Mouse (Mus musculus) granulocyte monocyte progenitor cell, adult 5-6 weeks (primary cell): ENCODE results near the gene Catsperz. TPM values are rescaled to one million over a fixed set of nuclear protein-coding genes. Genes with fewer than 3 reads are reported as not detected.
A peak's percentile ranks its signal among the peaks of the same experiment; 100 is the strongest.
"Not testable (repeated sequence)": the region's sequence is repeated elsewhere in the genome, so short reads cannot be mapped to it uniquely, and the experiment has no call there.

Experiments used
- ATAC-seq: replicated peaks from 2 replicates; pipeline ENCODE4 v1.8.0; 2016; ENCODE audit warnings: mild to moderate bottlenecking, moderate TSS enrichment, inconsistent platforms; ENCODE audit not compliant: poor library complexity, severe bottlenecking
- total RNA-seq, 2 experiments: library from RNA; stranded (forward) in 1 of 2; stranded (reverse) in 1 of 2; fragments of 200-712, 200-1000 nt in 1 of 2; fragments of >200 nt in 1 of 2; fragmentation: Nextera tagmentation in 1 of 2; gene quantifications; 2 replicates each; pipeline ENCODE4 v1.2.3; 2014 to 2017

The Catsperz gene
- total RNA-seq, 2 experiments from 2014 or later, result 3.0 to 4.5 TPM

DNA sequence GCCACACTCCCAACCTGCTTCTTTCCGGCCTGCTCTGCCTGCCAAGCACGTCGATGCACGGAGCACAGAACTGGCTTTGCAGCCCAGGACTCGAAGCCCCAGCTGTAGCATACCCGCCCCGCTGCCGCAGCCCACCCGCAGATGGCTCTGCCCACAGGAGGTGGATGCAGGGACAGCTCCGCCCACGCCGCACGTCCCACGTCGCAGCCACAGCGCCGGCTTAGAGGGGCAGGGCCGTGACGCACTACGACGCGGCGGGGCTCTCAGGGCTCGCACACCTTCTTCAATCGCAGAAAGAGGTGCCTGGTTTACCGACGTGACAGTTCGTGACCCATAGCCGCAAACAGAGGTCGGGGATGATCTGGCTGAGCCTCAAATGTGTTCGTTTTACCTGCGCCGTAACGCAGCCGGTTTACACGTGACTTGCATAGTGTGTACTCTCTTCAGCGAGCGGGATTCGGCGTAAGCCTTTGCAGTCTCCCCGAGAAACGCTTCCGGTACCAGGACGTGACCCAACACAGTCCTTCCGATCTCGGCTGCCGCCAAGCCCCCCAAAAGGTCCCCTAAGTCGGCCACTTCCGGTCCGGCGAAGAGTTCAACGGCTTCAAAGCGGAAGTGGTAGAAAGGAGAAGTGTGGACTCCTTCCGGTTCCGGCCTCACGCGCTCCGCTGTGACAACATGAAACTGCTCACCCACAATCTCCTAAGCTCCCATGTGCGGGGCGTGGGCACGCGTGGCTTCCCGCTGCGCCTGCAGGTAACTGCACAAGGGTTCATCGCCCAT lies 15.5 kb downstream of the Catsperz start, which contains the start of the genes Trmt112 and Prdx5:
Trmt112 (plus strand) TSS at position 192 of the 783 bp plus-strand sequence.
Prdx5 (minus strand) TSS at position 600 of the 783 bp plus-strand sequence.
- peak; percentile 74 for ATAC-seq

DNA sequence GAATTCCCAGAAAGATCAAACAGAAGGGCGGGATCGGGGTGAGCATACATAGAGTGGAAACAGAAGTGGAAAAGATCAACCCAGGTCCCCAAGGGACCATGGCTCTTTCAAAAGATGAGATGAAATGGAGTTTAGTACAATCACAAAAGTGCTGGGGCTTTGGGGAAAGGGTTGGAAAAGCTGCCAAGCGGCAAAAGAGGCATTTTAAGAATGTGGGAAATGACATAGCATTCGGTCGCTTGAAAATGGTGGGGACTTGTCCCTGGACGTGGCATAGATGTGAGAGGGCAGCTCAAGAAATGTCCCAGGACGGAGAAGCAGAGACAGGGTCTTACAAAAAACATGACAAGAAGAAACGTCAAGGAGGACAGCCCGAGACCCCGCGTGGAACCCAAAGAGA lies 16.2 kb downstream of the Catsperz start:
- no peak for ATAC-seq

DNA sequence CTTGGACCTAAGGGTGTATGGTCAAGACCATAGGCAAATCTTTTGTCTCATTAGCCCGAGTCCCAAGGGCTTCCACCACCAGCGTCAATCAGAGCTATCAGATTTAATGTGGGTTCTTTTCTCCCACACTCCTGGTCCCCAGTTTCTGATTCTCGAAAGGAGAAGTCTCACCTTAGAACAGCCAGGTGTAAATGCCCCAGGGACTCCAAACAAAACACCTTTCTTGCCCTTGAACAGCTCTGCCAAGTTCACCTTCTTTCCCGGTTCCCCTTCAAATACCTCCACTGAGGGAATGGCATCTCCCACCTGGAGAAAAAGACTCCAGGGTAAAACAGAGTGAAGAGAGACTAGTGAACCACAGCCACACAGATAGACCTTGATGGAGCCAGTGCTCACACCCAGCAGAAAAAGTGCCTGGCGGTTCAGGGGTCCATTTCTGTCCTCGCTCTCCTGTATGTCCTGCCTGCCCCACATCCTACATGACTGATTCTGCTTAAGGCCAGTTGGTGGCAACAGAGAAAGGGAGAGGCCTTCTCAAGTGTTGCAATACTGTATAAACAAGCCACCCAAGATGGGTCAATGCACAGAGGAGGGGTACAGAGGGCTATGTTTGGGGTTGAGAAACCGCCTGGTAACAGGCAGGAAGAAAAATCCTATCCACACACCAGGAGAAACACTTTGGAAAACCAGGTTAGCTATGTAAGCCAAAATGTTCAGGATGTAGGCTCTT lies 17.2 kb downstream of the Catsperz start:
- ATAC-seq, result peak; percentile 27; the same call in 1 of the 2 replicates

DNA sequence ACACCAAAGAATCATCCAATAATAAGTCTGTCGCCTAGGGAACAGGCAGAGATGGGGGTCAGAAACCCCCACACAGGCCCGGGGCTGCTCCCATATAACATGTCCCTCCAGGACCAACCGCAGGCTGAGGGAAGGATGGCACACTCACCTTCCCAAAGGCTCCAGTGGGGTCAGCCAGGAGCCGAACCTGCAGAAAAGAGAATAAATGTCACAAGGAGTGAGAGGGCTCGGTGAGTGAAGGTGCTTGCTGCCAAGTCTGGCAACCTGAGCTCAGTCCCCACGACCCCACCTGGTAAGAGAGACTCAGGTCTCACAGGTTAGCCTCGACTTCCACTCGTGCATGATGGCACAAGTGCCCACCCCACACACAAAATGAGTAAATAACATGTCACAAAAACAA lies 18.1 kb downstream of the Catsperz start:
- no peak for ATAC-seq

DNA sequence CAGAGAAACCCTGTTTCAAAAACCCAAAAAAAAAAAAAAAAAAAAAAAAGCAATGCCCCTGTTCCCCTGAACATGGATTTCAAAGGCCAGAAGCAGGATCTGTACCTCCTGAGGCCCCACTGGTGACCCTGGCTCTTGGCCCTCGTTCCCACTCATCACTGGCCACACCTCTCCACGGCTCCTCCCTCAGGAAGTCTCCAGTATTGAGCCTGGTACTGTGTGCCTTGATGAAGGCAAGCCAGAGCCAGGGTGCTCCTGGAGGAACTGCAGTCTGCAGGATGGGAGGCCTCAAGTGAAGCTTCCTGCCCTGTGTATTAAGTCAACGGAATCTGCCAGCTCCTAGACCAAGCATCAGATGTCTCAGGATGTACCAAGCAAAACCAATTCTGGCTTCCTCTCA lies 19.0 kb downstream of the Catsperz start:
- no peak for ATAC-seq

DNA sequence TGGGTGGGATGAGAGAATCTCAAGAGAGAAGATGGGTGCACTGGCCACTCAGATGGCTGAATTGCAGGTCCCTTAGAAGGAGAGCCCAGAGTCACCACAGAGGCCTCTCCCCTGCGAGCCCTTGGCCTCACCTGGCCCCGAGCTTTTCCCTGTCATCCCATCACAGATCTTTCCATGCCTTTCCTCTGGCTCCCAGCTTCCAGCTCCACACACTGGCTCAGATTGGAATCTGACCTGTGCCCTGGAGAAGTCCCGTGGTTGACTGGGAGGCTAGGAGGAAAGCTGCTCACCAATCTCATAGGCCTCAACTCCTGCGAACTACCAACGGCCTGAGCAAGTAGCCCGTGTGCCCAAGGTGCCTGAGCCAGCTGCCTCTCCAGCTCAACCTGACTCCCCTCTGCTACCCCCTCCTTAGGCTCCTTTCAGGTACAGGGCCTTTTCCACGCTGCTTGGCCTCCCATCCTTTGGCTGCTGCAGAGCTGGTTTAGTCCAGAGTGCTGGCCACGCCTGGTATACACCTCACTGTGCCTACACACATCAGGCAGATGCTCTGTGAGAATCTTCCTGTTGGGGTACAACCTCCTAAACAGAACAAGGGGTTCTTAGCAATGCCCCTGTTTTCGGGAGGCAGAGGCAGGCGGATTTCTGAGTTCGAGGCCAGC lies 19.6 kb downstream of the Catsperz start:
- ATAC-seq, result no peak

DNA sequence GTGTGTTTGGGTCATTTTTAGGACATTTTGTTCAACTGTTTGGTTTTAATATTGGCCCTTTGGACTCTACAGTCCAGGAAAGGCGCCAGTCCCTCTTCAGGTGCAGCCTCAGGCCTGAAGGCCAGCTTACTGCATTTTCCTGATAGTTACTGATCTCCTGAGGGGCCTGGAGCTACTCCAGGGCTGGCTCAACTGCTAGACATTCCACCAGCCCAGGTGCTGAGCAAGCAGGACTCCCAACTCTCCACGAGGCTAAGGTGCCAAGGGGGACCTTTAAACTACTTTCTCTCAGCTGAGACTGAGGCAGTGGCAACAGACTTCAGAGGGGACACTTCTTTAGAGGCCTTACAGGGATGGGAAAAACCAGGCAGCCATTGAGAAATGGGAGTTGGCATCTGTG lies 20.3 kb downstream of the Catsperz start:
- ATAC-seq, result no peak

DNA sequence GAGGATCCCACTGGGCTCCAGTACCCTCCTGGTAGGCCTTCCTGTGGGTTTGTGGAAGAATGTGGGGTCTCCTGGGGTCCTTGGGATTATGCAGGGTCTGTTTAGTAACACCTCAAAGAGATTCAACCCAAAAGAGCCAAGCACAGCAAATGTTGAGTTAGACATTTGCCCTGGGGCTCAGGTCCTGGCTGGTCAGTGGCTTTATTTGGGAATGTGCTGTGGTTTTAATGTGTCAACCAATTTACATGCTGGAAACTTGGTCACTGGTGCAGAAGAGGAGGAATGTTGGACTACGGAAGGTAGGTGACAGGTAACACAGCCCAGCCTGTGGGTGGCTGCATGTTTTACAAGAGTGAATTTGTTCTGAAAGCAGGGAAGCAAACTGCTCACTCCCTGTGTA lies 22.1 kb downstream of the Catsperz start:
- no peak for ATAC-seq

DNA sequence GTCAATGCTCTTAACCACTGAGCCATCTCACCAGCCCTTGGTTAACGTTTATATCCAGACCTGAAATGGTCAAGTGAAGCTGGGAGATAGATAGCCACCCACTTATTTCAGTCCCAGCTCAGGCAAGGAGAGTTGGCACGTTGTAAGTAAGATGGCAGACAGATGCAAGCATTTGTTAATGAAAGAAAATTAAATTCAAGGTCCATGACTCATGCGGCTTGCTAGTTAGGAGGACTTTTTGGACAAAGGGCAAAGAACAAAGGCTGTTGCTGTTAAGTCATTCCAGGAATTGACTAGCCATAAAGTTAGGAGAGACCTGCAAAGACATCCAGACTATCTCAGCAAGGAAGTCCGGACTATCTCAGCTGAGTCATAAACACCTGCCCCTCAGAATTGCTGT lies 25.5 kb downstream of the Catsperz start:
- ATAC-seq, result no peak

DNA sequence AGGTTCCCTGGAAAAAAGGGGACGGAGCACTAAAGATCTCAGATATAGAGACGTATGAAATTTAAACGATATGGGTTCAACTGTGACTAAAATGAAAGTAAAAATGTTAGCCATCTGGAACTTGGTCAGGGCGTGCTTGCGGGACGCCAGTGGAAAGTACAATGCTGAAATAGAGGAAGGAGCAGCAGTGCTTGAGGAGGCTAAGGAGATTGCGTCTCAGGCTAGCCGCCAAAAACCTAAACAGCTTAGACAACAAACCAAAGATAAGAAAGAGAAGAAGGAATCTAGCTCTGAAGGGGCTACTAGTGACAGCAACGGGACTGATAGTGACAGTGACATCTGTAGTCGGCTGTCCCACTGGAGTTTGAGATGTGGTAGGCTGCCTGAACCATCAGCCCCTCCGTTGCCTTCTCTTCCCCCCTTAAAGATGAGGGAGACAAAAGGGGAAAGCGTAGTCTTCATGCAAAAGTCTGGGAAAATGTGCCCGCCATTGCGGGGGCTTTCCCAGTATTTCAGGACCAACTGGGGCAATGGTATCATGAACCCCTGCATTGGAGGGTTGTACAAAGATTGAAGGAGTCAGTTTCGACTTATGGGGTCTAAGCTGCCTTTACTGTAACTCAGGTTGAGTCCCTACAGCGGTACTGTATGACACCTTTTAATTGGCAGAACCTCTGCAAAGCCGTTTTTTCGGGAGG lies 29.4 kb downstream of the Catsperz start:
- ATAC-seq, result not testable (repeated sequence)

DNA sequence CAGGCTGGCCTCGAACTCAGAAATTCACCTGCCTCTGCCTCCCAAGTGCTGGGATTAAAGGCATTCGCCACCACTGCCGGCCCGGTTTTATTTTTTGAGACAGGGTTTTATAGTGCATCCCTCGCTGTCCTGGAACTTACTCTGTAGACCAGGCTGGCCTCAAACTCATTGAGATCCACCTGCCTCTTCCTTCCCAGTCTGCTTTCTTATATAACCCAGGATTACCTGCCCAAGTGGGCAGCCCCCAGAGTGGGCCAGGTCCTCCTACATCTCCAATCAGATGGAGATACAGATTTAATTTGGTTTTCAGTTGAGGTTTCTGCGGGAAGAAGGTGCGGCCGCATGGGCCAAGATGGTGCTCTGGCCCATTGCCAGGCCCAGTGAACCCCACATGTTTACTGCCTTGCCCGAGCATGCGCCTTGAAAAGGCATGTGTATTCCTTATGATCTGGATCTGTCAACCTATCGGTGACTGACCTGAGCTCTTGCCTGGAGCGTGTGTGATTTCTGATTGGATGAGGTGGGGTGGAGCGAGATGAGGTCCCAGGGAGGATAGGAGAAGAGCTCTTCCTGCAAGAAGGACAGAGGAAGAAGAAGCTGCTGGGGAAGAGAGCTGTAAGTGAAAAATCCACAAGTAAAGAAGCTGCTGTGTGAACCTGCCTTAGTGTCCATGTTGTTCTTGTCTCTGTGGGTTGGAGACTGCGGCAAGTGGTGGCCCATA lies 31.3 kb downstream of the Catsperz start:
- ATAC-seq, result no peak

DNA sequence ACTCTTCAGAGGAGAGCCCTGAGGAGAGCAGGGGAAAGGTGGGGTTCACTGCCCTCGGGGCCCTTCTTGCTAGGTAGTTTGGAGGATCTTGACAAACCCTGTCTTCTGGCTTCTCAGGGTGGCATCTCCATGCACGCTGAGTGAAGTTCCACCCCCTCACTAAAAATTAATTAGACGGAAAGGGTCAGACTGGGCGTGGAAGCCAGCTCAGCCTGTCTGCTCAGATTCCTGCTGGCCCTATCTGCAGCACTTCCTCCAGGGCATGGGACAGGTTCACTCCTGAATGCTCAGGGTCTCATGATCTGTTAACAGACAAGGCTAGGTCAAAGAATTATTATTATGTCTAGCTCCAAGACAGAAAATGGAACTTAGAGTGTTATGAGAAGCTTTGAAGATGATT lies 32.7 kb downstream of the Catsperz start:
- no peak for ATAC-seq

DNA sequence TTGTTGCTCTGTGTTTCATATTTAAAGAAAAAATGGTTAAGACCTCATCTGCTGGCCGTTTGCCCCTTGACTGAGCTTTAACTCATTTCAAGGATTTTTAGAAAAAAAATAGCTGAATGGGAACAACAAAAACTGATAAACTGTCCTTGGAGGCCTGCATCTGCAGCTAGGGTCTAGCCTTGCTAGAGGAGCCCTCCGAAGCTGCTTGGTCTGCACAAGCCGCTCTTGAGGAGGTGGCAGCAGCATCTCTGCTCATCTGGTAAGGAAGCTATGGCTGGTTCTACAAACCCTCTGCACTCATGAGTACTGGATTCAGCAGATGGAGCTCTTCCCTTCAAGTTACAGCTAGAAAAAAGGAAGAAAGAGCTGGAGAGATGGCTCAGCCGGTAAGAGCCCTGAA lies 47.2 kb downstream of the Catsperz start:
- no peak for ATAC-seq

DNA sequence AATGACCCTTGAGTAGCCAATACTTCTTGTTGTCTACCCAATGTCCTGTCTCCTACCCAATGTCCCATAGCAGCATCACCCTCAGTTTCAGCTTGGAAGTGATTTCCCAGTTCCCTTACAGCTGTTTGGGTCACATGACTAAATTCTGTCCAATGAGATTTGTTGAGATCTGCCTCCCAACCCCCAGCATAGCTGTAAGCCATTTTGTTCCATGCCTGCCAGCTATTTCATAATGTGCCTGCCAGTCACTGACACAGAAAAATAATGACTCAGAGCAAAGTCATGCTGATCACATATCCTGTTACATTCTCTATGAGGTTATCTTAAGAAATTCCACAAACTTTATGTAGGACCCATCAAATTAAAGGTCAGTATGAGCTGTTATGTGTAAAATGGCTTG lies 48.4 kb downstream of the Catsperz start:
- no peak for ATAC-seq

DNA sequence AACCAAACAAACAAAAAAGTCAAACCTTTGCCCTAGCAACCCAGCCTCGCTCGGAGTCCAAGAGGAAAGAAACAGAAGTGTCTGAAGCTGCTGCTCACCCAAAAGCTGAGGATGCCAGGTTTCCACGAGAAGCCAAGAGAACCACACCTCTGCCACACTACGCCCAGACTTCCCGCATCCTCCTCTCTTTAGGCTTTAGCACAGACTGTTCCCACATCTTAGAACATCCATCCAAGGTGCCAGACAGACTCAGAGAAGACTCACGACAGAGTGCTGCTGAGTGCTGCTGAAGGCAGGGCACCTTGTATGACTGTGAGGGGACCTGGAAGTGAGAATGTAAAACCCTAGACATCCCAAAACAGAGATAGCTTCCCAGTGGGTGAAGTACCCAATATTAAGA lies 49.3 kb downstream of the Catsperz start:
- no peak for ATAC-seq

DNA sequence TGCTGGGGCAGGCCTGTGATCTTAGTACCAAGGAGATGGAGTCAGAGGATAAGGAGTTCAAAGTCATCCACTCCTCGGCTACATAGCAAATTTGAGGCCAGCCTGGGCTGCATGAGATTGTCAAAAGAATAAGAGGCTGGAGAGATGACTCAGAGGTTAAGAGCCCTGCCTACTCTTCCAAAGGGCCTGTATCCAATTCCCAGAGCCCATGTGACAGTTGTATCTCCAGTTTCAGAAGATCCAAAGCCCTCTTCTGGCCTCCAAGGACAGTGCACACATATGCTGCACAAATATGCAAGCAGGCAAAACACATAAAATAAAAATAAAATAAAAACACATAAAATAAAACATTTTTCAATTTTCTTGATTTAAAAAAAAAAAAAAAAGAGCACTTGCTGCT lies 50.9 kb downstream of the Catsperz start:
- no peak for ATAC-seq

DNA sequence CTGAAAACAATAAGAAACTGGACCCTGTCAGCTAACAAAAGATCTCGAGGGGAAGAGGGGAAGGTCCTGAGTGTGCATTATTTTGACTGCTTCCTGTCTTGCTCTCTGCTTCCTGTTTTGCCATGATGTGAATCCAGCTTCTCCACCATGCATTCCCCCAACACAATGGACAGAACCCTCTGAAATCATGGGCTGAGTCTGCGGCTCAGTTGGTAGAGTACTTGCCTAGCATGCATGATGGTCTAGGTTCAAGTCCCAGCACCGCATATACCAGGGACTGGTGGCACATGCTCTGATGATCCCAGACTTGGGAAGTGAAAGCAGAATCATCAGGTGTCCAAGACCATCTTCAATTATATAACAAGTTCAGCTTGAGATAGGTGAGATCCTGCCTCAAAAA lies 52.5 kb downstream of the Catsperz start:
- ATAC-seq, result no peak
